8 mouse cellular contexts compared by ENCODE assay signal in the genomic region with DNA sequence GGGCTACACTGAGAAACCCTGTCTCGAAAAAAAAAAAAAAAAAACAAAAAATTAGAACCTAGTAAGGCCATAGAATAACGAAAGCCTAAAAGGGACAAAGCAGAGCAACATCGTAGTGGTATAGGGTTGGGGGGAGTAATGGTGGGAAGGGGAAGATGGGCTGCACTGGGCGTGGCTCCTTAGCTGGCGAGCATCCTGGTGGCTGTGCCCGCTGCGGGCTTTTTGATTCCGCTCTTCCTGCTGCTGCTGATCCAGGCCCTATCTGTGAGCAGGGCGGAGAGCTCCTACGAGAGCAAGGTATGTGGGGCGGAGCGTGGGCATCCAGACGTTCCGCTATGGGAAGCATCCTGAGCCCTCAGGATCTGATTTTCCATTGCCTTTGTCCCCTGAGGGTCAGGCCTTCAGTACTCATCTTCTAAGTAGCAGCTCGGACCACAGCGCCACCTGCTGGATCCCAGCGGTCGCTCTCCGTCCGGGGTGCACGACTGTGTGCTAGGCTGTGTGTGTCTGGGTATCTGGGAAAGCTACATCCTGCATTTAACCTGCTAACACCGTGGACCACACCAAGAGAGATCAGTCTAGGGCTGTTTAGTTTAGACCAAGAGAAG. TPM values are rescaled to one million over a fixed set of nuclear protein-coding genes. Genes with fewer than 3 reads are reported as not detected.
A peak's percentile ranks its signal among the peaks of the same experiment; 100 is the strongest.
DNase-seq lines count a peak whose midpoint lies in the region.

No protein-coding gene starts in this region.

- DNase-seq in WW6 (ENCODE audit: low read depth, low spot score) = peak; percentile 84
- peak; percentile 84 to 93 for DNase-seq in cerebellum, postnatal 4 days (ENCODE audit: low spot score in 2 of 2)
- peak; percentile 62 to 70 for DNase-seq in gastrocnemius, adult 8-10 months (ENCODE audit: low spot score in 2 of 2)
- DNase-seq in induced T-regulatory cell, adult 2 months (ENCODE audit: low read depth) = peak; percentile 87
- DNase-seq in left cerebral cortex, postnatal 14 days (ENCODE audit: low spot score in 2 of 2) = peak; percentile 85 to 89
- DNase-seq in mesoderm, embryonic 11.5 days (ENCODE audit: low read depth, low spot score) = peak; percentile 94
- peak; percentile 70 to 81 for DNase-seq in right cerebral cortex, postnatal 36 days (ENCODE audit: low spot score in 2 of 2)
- peak; percentile 65 to 82 for DNase-seq in urinary bladder, postnatal 4 days (ENCODE audit: low spot score in 2 of 2)

- intact Hi-C loops in left cerebral cortex, postnatal 14 days (cut with DNase I) = no loop called here

RNA-seq across cellular contexts. Expression of a gene that starts 3.5 kb away (rescaled TPM):
- total RNA-seq in gastrocnemius, adult 8-10 months (2022) = not detected
- not detected for total RNA-seq in left cerebral cortex, postnatal 14 days (2021)

RNA-seq across cellular contexts. Expression of a gene that starts 11.9 kb away (rescaled TPM):
- not detected for total RNA-seq in gastrocnemius, adult 8-10 months (2022)
- not detected for total RNA-seq in left cerebral cortex, postnatal 14 days (2021)

Comparison
In these comparisons a context has a peak if more than half of its experiments do, and no peak if none do; other contexts are left out.
1. Peak in every context shown above with its lines: DNase-seq.